Mouse (Mus musculus): Measurements from ENCODE around the gene Gm21188. TPM values are rescaled to one million over a fixed set of nuclear protein-coding genes. Genes with fewer than 3 reads are reported as not detected.
A peak's percentile ranks its signal among the peaks of the same experiment; 100 is the strongest.
"Not testable (repeated sequence)": the region's sequence is repeated elsewhere in the genome, so short reads cannot be mapped to it uniquely, and the experiment has no call there.

The Gm21188 gene
- polyA plus RNA-seq, 1 experiment from 2014 or later = not detected

DNA sequence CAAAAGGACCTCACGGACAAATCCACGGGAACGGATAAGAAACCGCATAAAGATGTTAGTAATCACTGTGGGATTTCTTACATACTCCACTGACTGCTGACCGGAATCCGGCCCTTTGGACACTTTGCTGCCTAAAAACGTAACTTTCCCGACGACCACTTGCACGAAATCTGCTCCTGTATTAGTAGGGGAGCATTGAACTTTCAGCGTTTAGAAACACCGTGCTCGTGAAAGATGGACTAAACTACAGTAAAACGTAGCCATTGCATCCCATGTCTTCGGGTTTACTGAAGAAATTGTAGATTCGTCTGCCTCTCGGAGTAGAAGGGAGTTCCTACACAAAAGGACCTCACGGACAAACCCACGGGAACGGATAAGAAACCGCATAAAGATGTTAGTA is 27.0 kb downstream of the Gm21188 start:
- ATAC-seq; H3K9me3 ChIP-seq; H3K4me3 ChIP-seq (replicated peaks); H3K27ac ChIP-seq; H3K4me1 ChIP-seq (replicated peaks); H3K9ac ChIP-seq (replicated peaks); H3K36me3 ChIP-seq; H3K4me2 ChIP-seq (replicated peaks): not testable (repeated sequence)
- 1% methylated on average over 21 of the region's 21 CpGs for WGBS
- H3K27me3 ChIP-seq = peaks cover 27% of the 10 kb centered on the region

DNA sequence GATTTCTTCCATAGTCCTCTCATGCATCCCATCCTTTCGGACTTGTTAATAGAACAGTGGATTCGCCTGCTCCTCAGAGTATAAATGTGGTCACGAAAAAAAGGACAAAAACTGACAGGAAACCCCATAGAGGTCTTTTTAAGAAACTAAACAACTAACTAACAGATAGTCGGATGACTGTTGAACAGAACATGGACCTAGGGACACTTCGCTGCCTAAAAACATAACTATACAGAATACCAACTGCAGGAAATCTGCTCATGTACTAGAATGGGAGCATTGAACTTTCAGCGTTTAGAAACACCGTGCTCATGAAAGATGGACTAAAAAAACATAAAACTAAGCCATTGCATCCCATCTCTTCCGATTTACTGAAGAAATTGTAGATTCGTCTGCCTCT is 27.4 kb downstream of the Gm21188 start:
- H3K36me3 ChIP-seq; ATAC-seq; H3K9ac ChIP-seq (replicated peaks); H3K9me3 ChIP-seq; H3K27ac ChIP-seq; H3K4me3 ChIP-seq (replicated peaks); H3K4me1 ChIP-seq (replicated peaks); H3K4me2 ChIP-seq (replicated peaks): not testable (repeated sequence)
- 5% methylated on average over 9 of the region's 9 CpGs for whole genome bisulfite sequencing
- peaks cover 27% of the 10 kb centered on the region for H3K27me3 ChIP-seq

DNA sequence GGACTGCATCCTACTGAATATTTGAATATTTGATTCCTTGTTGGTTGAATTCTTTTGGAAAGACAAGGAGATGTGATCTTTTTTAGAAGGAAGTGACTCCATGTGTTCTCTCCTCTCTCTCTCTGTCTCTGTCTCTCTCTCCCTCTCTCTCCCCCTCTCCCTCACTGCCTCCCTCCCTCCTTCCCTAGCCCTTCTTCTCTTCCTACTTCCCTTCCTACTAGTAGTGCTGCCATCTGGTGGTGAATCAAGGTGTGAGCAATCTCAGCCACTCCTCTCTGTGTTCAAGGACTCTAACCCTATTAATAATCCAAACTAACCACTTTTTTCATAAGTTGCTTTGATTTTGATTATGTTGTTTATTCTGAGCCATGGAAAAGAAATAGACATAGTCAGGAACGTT is 30.5 kb downstream of the Gm21188 start:
- not testable (repeated sequence) for H3K9ac ChIP-seq (replicated peaks); H3K4me1 ChIP-seq (replicated peaks); H3K4me2 ChIP-seq (replicated peaks); H3K9me3 ChIP-seq; H3K4me3 ChIP-seq (replicated peaks); H3K27ac ChIP-seq; H3K36me3 ChIP-seq
- H3K27me3 ChIP-seq = peaks cover 31% of the 10 kb centered on the region
- ATAC-seq = 0 out of 2 replicates have a peak, but pooled peaks have one; percentile 45
- WGBS = no CpG with 5 or more reads among the region's 1 CpGs

- not testable (repeated sequence) for H3K4me3 ChIP-seq (replicated peaks); H3K4me1 ChIP-seq (replicated peaks); H3K9ac ChIP-seq (replicated peaks); H3K27ac ChIP-seq; H3K9me3 ChIP-seq; H3K4me2 ChIP-seq (replicated peaks); H3K36me3 ChIP-seq
- H3K27me3 ChIP-seq = peaks cover 11% of the 10 kb centered on the region
- under 1% methylated on average over 6 of the region's 32 CpGs for WGBS
- ATAC-seq = peak; percentile 55
Observed at GRCm38 (mm10) chr13:120015348-120016007, 36.5 kb downstream of the Gm21188 start.

GRCm38 (mm10) chr13:120013962-120014361 is 38.0 kb downstream of the Gm21188 start:
- not testable (repeated sequence) for H3K4me3 ChIP-seq (replicated peaks); H3K4me2 ChIP-seq (replicated peaks); H3K27me3 ChIP-seq; H3K36me3 ChIP-seq; H3K4me1 ChIP-seq (replicated peaks); H3K27ac ChIP-seq; H3K9me3 ChIP-seq; H3K9ac ChIP-seq (replicated peaks)
- ATAC-seq = peak; percentile 43; the same call in 1 of the 2 replicates
- no CpG with 5 or more reads among the region's 2 CpGs for WGBS

DNA sequence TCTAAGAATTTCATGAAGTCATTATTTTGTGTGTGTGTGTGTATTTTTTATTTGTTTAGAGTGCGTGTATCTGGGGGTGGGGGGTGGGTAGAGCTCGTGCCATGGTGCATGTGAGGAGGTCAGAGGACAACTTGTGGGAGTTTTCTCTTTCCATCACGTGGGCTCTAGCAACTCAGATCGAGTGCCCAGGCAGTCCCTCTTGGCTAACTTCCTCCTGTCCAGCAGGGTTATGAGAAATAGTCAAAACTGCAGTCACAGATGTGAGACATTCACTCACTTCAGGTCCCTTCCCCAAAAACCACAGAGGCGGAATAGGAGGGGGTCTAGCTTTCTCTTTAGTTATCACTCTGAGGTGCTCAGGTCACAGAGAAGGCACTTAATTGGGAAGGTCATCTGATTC is 38.5 kb downstream of the Gm21188 start:
- not testable (repeated sequence) for H3K9ac ChIP-seq (replicated peaks); H3K27ac ChIP-seq; H3K4me2 ChIP-seq (replicated peaks); H3K4me3 ChIP-seq (replicated peaks); H3K36me3 ChIP-seq; ATAC-seq; H3K27me3 ChIP-seq; H3K4me1 ChIP-seq (replicated peaks); H3K9me3 ChIP-seq
- no CpG with 5 or more reads among the region's 5 CpGs for WGBS

DNA sequence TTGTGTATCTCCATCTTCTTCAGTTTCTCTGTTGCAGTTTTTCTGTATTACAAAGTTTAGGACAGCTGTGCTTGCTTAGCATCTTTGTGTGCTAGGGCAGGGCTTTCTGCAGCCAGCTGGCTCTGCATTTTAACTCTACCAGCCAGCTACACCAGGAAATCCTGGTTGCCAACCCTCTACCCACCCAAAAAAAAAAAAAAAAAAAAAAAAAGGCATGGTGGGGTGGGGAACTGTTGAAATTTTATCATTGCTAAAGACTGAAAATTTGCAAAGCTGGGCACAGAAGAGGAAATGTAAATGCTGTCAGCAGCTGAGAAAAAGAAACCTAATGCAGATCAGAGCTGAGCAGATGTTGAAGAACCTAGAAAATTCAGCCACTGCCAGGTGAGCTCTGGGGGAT is 41.9 kb downstream of the Gm21188 start:
- not testable (repeated sequence) for H3K27me3 ChIP-seq; H3K9ac ChIP-seq (replicated peaks); ATAC-seq; H3K4me3 ChIP-seq (replicated peaks); H3K9me3 ChIP-seq; H3K36me3 ChIP-seq; H3K27ac ChIP-seq; H3K4me1 ChIP-seq (replicated peaks); H3K4me2 ChIP-seq (replicated peaks)

DNA sequence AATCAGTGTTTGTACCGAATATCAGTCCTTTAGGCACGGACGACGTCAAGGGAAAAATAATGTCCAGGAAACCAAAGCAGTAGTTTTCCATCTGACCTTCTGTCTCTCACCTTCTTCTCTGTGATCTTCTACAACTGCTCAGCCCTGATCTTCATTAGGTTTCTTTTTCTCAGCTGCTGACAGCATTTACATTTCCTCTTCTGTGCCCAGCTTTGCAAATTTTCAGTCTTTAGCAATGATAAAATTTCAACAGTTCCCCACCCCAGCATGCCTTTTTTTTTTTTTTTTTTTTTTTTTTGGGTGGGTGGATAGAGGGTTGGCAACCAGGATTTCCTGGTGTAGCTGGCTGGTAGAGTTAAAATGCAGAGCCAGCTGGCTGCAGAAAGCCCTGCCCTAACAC is 52.8 kb downstream of the Gm21188 start:
- not testable (repeated sequence) for H3K4me1 ChIP-seq (replicated peaks); H3K4me3 ChIP-seq (replicated peaks); ATAC-seq; H3K4me2 ChIP-seq (replicated peaks); H3K36me3 ChIP-seq; H3K27me3 ChIP-seq; H3K9me3 ChIP-seq; H3K9ac ChIP-seq (replicated peaks); H3K27ac ChIP-seq
- no CpG with 5 or more reads among the region's 4 CpGs for WGBS

DNA sequence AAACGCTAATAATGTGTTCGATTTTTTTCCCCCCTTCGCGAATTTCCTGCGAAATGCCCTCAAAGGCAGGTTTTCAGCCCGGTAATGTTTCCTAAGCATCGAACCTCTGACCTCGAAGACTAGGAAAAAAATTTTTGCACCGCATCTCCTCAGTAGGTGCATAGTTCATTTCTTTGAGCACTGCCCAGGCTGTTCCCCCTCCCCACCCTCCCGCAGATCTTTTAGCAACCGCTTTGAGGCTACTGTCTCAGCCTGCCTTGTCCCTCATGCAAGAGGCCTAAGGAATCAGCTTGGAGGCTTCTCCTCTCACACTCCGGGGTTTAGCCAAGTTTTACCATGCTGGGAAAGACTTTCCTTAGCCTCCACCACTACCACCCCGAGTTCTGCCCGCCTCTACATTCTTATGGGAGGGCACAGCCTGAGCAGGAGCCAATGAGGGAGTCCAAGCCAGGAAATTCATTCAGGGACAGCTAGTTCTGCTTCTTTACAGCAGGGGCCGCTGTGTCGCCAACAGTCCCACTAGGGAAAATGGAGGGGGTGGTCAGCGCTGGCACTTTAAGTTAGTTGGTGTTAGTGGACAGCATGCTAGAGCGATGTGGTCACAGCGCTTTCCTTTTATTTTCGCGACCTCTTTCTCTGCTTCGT is 53.4 kb downstream of the Gm21188 start:
- not testable (repeated sequence) for H3K36me3 ChIP-seq; H3K4me3 ChIP-seq (replicated peaks); H3K27me3 ChIP-seq; H3K4me2 ChIP-seq (replicated peaks); H3K9ac ChIP-seq (replicated peaks); H3K4me1 ChIP-seq (replicated peaks); H3K9me3 ChIP-seq; H3K27ac ChIP-seq
- ATAC-seq = peak; percentile 89
- no CpG with 5 or more reads among the region's 22 CpGs for WGBS

DNA sequence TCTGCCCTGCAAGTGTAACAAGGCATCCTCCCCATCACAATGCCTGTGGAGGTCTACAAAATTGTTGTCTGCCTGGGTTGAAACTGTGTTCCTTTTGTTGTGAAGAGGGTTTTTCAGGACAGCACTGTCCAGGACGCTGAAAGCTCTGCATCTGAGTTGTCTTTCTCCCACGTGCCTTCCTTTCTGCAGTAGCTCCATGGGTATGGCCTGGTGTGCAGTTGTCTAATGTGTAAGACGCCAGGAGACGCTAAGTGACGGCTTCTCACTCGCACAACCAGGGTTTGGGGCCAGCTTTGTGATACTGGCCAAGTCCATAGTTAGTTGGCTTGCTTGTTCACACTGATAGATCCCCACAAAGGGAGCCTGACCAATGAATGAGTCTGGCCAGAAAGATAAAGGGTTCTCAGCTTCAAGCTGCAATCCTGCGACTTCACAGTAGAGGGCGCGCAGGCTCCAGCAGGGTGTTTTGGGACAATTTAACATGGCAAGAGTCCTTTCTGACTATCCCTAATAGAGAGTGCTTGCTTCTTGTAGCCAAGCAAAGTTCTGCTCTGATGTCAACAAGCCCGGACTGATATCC is 60.0 kb downstream of the Gm21188 start:
- not testable (repeated sequence) for H3K4me2 ChIP-seq (replicated peaks); H3K9me3 ChIP-seq; H3K4me1 ChIP-seq (replicated peaks); H3K4me3 ChIP-seq (replicated peaks); ATAC-seq; H3K36me3 ChIP-seq; H3K9ac ChIP-seq (replicated peaks); H3K27ac ChIP-seq; H3K27me3 ChIP-seq
- WGBS = no CpG with 5 or more reads among the region's 10 CpGs

DNA sequence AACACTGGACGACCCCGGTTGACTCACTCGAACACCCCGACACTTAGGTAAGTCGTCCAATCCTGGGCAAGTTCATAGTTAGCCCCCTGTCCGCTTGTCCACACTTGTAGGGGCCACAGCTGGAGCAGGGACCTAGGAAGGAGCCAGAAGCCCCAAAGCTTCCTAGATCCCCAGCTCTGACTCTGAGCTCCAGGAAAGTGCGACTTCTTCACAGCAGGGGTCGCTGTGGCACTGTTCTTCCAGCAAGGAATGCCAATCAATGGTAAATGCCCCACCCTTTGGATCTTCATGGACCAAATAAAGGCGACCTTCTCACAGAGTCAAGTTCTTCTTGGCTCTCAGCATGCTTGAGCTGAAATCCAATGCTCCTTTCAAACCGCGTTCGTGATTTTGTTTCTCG is 60.7 kb downstream of the Gm21188 start:
- not testable (repeated sequence) for H3K9me3 ChIP-seq; H3K4me2 ChIP-seq (replicated peaks); H3K4me3 ChIP-seq (replicated peaks); H3K27me3 ChIP-seq; H3K4me1 ChIP-seq (replicated peaks); H3K27ac ChIP-seq; H3K36me3 ChIP-seq; H3K9ac ChIP-seq (replicated peaks)
- no CpG with 5 or more reads among the region's 13 CpGs for WGBS
- ATAC-seq = peak; percentile 40; the same call in 1 of the 2 replicates

All from midbrain, embryonic 13.5 days (tissue).